Mouse (Mus musculus): ENCODE results near the gene Tuba1c. TPM values are rescaled to one million over a fixed set of nuclear protein-coding genes. Genes with fewer than 3 reads are reported as not detected.

Gene Tuba1c
- total RNA-seq, 2 experiments from 2014 or later, result 62.5 to 77.9 TPM

GRCm38 (mm10) chr15:98994957-98995520, 34.7 kb upstream of the Tuba1c start:
- DNase-seq (ENCODE audit: extremely low spot score in 1 of 2, low spot score in 1 of 2), result no peak

GRCm38 (mm10) chr15:98996840-98997239, 32.9 kb upstream of the Tuba1c start:
- no peak for DNase-seq (ENCODE audit: extremely low spot score in 1 of 2, low spot score in 1 of 2)

- DNase-seq (ENCODE audit: extremely low spot score in 1 of 2, low spot score in 1 of 2), result no peak
Observed at GRCm38 (mm10) chr15:98997938-98998774, 31.5 kb upstream of the Tuba1c start.

GRCm38 (mm10) chr15:98998775-98999157, 30.9 kb upstream of the Tuba1c start:
- no peak for DNase-seq (ENCODE audit: extremely low spot score in 1 of 2, low spot score in 1 of 2)

GRCm38 (mm10) chr15:99000535-99001283, 29.0 kb upstream of the Tuba1c start:
- DNase-seq (ENCODE audit: extremely low spot score in 1 of 2, low spot score in 1 of 2), result peak in 1 of 2 experiments; percentile 67

GRCm38 (mm10) chr15:99001451-99001931, 28.2 kb upstream of the Tuba1c start:
- DNase-seq (ENCODE audit: extremely low spot score in 1 of 2, low spot score in 1 of 2), result no peak

GRCm38 (mm10) chr15:99003600-99003999, 26.1 kb upstream of the Tuba1c start:
- no peak for DNase-seq (ENCODE audit: extremely low spot score in 1 of 2, low spot score in 1 of 2)

- DNase-seq (ENCODE audit: extremely low spot score in 1 of 2, low spot score in 1 of 2), result no peak
Observed at GRCm38 (mm10) chr15:99008801-99009241, 20.9 kb upstream of the Tuba1c start.

GRCm38 (mm10) chr15:99010896-99011295, 18.8 kb upstream of the Tuba1c start:
- DNase-seq (ENCODE audit: extremely low spot score in 1 of 2, low spot score in 1 of 2), result no peak

GRCm38 (mm10) chr15:99011946-99012345, 17.7 kb upstream of the Tuba1c start:
- DNase-seq (ENCODE audit: extremely low spot score in 1 of 2, low spot score in 1 of 2), result no peak

GRCm38 (mm10) chr15:99014496-99015030, 15.1 kb upstream of the Tuba1c start:
- DNase-seq (ENCODE audit: extremely low spot score in 1 of 2, low spot score in 1 of 2), result no peak

- no peak for DNase-seq (ENCODE audit: extremely low spot score in 1 of 2, low spot score in 1 of 2)
Observed at GRCm38 (mm10) chr15:99017355-99017761, 12.3 kb upstream of the Tuba1c start.

- DNase-seq (ENCODE audit: extremely low spot score in 1 of 2, low spot score in 1 of 2), result no peak
Observed at GRCm38 (mm10) chr15:99017986-99018385, 11.7 kb upstream of the Tuba1c start.

- DNase-seq (ENCODE audit: extremely low spot score in 1 of 2, low spot score in 1 of 2), result no peak
Observed at GRCm38 (mm10) chr15:99018630-99019029, 11.1 kb upstream of the Tuba1c start.

GRCm38 (mm10) chr15:99019436-99019835, 10.3 kb upstream of the Tuba1c start:
- no peak for DNase-seq (ENCODE audit: extremely low spot score in 1 of 2, low spot score in 1 of 2)

GRCm38 (mm10) chr15:99020171-99020570, 9.5 kb upstream of the Tuba1c start:
- no peak for DNase-seq (ENCODE audit: extremely low spot score in 1 of 2, low spot score in 1 of 2)

- DNase-seq (ENCODE audit: extremely low spot score in 1 of 2, low spot score in 1 of 2), result no peak
Observed at GRCm38 (mm10) chr15:99021255-99021654, 8.4 kb upstream of the Tuba1c start.

- DNase-seq (ENCODE audit: extremely low spot score in 1 of 2, low spot score in 1 of 2), result peak; percentile 74 to 97
Observed at GRCm38 (mm10) chr15:99024668-99025314, 4.9 kb upstream of the Tuba1c start.

- no peak for DNase-seq (ENCODE audit: extremely low spot score in 1 of 2, low spot score in 1 of 2)
Observed at GRCm38 (mm10) chr15:99025414-99025813, 4.3 kb upstream of the Tuba1c start.

- peak in 1 of 2 experiments; percentile 29 for DNase-seq (ENCODE audit: extremely low spot score in 1 of 2, low spot score in 1 of 2)
Observed at GRCm38 (mm10) chr15:99026259-99026658, 3.4 kb upstream of the Tuba1c start.
